Mouse (Mus musculus) lung, postnatal 14 days (tissue): ENCODE data around the gene Supt6.
"Not testable (repeated sequence)": the region's sequence is repeated elsewhere in the genome, so short reads cannot be mapped to it uniquely, and the experiment has no call there.

Source experiments
- DNase-seq: peaks from one replicate; pipeline ENCODE4 v3.0.0; 2021

The Supt6 gene

GRCm38 (mm10) chr11:78245627-78246317 is at the start of gene Supt6, which contains the start of gene Sdf2:
Supt6 (minus strand) TSS chr11:78245987.
Sdf2 (plus strand) TSS chr11:78245746.
- DNase-seq, result peak; percentile 91

DNA sequence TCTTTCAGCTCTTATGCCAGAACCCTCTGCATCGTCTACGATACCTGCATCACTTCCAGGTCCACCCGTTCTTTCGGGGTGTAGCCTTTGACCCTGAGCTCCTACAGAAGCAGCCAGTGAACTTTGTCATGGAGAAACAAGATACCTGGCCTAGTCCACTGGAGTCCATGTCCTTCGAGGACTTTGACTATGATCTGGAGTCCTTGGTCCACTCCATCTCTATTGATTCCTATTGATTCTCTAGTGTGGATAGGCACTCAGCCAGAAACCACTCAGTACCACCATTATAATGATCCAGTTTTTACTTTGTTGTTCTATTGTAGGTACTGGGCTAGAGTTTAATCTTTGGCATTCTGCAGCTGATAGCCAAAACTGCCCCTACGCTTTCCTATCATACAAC is 48.8 kb upstream of the Supt6 start:
- no peak for DNase-seq

DNA sequence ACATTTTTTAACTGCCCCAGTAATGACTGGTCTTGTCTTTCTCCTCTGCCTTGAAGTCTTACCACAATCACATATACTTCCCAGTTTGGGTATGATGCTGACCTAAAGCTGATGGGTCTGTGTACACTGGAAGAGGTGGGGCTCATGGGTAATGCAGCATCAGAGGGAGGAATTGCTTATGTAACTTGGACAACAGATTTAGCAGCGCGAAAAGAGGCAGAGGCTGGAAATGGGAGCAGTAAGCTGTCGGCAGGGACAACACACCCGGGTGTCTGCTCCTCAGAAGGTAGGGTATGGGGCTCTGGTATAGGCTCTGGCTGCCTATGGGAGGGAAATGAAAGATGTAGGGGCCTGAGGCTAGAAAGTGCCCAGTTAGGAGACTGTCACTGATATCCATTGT is 44.9 kb upstream of the Supt6 start, which contains the start of gene BC030499:
TSS of gene BC030499 (plus strand) at position 188 of the 400 bp plus-strand sequence.
- no peak for DNase-seq

DNA sequence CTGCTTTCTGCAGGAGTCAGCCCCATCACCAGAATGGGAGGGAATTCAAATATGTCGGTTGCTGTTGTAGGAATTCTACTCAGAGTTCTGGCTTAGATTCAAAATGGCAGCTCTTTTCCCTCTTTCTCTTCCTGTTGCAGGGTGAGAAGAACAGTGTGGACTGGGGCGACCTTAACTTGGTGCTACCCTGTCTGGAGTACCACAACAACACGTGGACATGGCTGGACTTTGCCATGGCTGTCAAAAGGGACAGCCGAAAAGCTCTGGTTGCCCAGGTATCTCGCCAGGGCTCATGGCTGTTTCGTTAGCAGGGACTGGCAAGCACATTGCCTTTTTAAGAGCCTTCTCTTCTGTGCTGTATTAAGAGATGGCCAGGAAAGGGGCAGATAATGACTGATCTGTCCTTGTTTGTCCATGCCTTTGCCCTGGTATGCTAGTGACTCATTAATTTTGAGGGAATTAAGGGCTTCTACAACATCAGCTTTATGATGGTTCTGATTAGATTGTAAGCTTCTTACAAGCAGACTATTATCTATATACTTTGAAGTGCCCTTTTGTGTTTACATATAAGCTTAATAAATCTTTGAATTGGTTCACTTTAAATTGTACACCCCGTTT is 43.5 kb upstream of the Supt6 start:
- DNase-seq, result no peak

GRCm38 (mm10) chr11:78279586-78279985 is 33.8 kb upstream of the Supt6 start:
- no peak for DNase-seq

DNA sequence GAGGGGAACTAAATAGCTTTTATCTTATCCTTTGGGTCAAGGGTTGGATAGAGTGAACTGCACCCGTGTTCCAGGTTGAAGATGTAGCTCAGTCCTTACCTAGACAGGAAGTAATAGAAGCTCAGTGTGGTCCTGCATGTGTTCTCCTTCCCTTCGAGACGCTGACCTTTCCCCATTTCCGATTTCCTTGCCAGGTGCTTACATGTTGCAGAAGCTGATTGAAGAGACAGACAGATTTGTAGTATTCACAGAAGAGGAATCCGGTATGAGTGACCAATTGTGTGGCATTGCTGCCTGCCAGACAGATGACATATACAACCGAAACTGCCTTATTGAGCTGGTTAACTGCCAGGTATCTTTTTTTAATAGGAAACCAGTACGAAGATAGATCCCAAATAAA is 33.1 kb upstream of the Supt6 start:
- DNase-seq, result no peak

DNA sequence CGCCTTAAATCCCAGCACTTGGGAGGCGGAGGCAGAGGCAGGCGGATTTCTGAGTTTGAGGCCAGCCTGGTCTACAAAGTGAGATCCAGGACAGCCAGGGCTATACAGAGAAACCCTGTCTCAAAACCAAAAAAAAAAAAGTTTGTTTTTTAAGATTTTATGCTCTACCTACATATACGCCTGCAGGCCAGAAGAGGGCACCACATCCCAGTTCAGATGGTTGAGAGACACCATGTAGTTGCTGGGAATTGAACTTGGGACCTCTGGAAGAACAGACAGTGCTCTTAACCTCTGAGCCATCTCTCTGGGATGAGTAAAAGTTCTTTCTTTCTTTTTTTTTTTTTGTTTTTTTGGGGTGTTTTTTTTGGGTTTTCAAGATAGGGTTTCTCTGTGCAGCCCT is 30.4 kb upstream of the Supt6 start:
- DNase-seq, result not testable (repeated sequence)

DNA sequence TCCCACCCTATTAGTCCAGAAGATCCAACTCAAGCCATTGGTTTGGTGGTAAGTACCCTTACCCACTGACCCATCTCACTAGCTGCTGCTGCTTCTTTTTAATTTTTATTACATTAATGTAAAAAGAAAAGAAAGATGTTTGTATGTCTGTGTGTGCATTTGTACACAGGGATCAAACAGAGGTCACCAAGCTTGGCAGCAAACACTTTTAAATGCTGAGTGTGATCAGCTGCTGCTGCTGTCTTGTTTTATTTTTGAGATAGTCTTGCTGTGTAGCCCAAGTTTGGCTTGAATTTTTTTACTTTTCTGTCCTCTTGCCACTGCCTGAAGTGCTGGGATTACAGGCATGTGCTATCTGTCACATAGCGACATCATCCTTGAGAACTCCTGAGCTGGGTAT is 29.8 kb upstream of the Supt6 start:
- DNase-seq, result no peak

GRCm38 (mm10) chr11:78271986-78272385 is 26.2 kb upstream of the Supt6 start:
- DNase-seq, result no peak

- no peak for DNase-seq
These were observed 19.8 kb upstream of the Supt6 start for GRCm38 (mm10) chr11:78265571-78265970.

GRCm38 (mm10) chr11:78262550-78262949 is 16.8 kb upstream of the Supt6 start:
- peak; percentile 62 for DNase-seq

GRCm38 (mm10) chr11:78261380-78262352 is 15.9 kb upstream of the Supt6 start, which contains the start of gene 2610507B11Rik:
2610507B11Rik (plus strand) TSS chr11:78261752.
- peak; percentile 95 for DNase-seq

GRCm38 (mm10) chr11:78260489-78261258 is 14.9 kb upstream of the Supt6 start:
- no peak for DNase-seq

- DNase-seq, result no peak
These were observed 10.8 kb upstream of the Supt6 start for GRCm38 (mm10) chr11:78256618-78257017.

GRCm38 (mm10) chr11:78247727-78248140 is 1.9 kb upstream of the Supt6 start:
- no peak for DNase-seq

- DNase-seq, result no peak
These were observed 1.2 kb upstream of the Supt6 start for GRCm38 (mm10) chr11:78247012-78247348.

- DNase-seq, result no peak
These were observed 678 bp upstream of the Supt6 start for GRCm38 (mm10) chr11:78246318-78247011.

GRCm38 (mm10) chr11:78245261-78245626 is 543 bp downstream of the Supt6 start:
- peak; percentile 21 for DNase-seq

DNA sequence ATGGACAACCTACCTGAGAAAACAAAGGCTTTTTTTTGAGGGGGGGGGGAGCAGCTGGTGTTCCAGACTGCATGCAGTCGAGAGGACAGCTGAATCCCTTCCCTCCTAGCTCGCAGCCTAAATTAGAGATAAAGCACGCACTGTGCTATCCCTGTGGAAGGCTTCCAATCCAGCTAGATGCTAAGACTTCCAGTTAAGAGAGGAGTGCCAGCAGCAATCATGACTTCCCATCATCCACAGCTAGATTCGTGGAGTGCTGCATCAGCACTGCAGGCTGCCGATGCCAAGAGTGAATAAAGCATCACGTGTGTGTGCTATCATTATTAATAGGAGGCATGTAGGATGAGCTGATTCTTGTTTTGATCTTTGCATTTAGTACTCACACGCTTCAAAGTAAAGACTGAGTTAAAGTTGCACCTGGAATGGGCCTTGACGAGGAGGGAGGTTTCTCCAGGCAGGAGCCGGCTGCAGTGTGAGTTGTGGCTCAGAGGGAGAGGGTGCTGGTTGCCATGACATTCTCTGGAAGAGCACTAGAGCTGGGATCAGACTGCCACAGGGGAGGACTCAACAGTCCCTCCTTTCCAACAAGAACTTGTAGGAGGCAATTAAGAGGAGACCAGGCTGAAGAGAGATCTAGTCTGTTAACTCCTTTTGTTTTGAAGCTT is 5.5 kb downstream of the Supt6 start:
- no peak for DNase-seq

GRCm38 (mm10) chr11:78231518-78231917 is 14.3 kb downstream of the Supt6 start:
- no peak for DNase-seq

GRCm38 (mm10) chr11:78223586-78223985 is 22.2 kb downstream of the Supt6 start:
- no peak for DNase-seq
